Mouse (Mus musculus): ENCODE measurements at regions not wholly inside any gene's neighbourhood (a gene's known extent, or its start where the extent isn't known, plus 50 kb on each side); places are given as distances from the start of the nearest gene placed in this dataset.

DNA sequence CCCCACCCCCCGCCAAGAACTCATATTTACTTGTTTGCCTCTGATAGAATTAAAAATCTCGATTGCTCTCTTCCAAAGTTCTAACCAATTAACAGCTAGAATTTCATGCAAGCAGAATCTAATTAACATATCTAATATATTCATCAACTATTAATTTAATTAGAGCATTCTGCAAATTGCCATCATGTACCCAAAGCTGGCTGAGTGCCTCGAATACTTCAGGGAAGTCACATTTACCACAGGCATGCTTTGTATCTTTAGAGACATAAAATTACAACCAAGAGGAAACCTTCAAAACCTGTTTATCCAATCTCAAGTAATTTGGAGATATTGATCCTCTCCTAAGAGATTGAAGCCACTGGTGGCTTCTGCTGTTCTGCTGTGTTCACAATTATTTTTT is 401.6 kb upstream of the Nmur2 start:
- DNase-seq (ENCODE audit: low read depth), result no peak

DNA sequence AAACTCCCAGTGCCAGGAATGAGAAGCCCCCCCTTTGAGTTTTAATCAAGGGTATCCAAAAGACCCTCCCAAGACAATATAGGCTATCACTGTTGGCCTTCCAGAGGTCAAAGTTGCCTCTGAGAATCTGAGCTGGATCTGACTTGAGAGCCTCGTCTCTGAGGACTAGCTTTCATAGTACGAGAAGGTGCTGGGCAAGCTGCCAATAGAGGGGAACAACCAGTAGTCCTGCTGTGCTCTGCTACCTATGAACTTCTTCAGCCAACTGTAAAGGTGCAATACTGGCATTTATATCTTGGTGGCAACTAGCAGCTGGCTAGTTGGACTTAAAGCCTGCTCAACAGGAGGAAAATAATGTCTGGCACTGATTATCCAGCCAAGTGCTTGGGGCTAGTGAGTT is 400.3 kb upstream of the Nmur2 start:
- no peak for DNase-seq (ENCODE audit: low read depth)

DNA sequence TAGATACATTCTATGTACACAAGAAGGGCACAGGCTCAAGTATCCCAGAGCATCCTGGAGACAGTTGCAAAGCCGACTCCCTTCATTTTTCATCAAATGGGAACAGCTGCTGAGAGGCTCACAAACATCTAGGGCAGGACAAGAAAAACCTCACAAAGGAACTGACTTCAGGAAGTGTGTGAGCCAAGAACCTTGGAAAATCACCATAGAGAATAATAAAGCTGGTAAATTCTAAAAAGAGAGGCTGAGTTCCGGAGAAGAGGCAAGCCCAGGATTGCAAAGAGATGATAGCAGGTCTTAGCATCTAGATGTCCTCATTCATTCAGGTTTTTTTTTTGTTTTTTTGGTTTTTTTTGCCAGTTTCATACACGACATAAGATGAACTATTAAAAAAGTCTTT is 390.3 kb upstream of the Nmur2 start:
- no peak for DNase-seq (ENCODE audit: low read depth)

DNA sequence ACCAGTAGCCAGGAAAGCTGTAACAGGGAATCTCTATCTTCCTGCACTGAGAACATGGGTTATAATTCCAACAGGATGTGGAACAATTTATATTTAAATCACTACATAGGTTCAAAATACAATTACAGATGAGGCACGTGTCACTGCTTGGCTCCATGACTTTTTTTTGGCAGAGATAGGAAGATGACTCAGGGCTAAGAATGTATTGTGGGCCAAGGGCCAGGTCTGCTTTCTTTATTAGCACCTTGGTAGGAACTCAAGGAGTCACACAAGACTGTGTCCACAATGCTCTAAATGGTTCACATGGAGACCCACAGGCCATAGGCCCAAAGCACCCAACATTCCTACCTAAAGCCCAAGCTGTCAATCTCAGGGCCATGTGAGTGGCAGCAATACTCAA is 344.0 kb upstream of the Nmur2 start:
- no peak for DNase-seq (ENCODE audit: low read depth)

DNA sequence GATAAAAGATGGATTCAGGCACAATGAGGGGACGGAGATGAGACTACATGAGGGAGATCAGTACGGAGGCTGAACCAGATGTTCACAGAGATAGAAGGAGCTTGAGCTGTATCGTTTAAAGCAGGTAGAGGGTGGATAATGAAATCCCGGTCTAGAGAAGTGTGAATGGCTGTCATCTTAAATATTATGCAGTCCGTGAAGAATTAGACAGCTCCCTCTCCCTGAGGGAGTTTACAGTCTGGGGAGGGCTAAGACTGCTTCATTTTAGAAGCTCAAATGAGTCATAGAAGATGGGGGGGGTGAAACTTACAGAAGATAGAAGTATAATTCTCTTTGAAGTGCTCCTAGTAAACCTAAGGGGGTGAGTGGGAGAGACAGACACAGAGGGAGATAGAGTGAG is 336.7 kb upstream of the Nmur2 start:
- no peak for DNase-seq (ENCODE audit: low read depth)

DNA sequence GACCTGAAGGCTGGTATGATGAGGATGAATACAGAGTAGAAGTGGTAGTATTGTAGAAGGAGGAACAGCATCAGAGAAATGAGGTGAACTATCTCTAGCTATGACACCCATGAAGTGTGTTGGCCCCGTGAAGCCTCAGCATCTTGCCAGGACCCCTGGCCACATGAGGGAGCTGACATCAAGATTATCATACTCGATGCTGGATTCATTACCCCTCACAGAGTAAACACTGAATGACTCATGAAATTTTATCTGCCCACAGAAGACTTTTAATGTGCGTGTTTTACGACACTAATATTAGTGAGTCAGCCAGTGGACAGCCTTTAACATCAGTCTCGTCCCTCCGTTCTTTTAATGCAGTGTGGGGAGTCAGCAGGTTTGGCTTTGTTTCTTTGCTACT is 333.5 kb upstream of the Nmur2 start:
- no peak for DNase-seq (ENCODE audit: low read depth)

DNA sequence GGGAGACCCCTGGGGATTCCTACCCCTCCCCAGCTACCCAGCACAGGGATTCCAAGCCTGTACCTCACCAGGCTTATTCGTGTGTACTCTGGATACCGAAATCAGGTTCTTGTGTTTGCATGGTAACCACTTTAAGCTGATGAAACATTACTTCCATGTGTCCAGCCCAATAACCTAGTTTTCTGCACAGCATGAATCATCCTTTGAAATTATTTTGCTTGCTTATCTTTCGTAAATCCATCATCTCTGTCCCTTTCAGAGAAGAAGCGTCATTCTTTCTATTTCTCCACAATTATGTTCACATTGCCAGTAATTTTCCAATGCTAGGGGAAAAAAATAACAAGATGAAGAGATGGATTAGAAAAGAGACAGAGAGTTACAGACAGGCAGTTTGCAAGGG is 332.8 kb upstream of the Nmur2 start:
- DNase-seq (ENCODE audit: low read depth), result no peak

DNA sequence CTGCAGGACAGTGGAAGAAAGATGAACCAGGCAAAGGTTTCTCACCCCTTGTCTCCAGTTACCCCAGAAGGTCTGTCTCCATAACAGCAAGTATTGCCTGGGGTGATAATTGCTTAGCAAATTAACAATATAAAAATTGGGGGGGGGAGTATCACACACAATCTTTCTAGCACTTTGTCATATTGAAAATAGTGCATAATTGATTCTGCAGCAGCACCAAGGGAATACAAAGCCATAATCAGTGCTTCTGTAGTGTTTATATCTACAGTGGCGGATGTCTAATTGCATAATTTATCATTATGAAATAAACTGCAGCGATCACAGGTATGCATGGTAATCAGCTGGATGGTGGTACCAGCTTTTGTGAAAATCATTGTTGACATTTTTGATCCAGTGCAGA is 316.9 kb upstream of the Nmur2 start:
- DNase-seq (ENCODE audit: low read depth), result no peak

DNA sequence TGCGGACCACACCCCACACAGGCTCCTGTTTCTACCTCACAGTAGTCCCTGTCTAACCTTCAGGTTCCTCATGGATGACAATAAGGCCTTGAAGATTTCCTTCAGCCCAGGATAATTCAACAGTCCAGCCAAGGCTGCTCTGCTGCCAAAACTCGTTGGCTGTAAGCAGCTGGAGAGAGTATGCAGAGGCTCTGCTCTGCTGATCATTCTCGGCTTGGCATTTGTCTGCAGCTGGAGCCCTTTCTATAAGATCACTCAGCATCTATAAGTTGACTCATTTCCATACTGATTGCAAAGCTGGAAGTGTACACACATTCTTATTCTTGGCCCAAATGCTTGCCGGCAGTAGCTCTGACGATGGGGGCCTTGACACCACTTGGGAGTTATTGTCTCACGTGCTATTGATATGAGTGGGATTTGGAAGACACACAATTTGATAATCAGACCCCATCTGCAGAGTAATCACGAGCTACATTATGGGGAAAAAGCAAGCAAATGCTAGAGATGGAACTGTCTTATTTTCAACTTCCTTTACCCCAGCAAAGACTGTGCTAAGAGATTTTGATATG is 311.1 kb upstream of the Nmur2 start:
- DNase-seq (ENCODE audit: low read depth), result no peak

DNA sequence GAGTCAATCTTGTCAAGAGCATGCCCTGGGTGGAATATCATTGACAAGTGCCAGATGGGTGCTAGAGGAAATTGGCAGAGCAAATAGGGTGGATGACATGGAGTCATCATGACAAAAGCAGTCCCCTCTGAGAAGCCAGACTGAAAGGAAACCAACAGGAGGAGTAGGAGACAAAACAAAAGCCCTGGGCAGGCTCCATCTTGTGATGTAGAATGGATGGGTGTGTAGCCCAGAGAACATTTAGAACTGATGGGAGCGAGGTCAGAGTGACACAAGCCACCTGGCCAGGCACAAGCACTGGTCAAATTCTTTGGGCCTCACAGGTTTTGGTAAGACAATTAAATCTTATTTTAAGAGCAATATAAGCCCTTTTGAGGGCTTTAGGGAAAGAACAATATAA is 310.4 kb upstream of the Nmur2 start:
- DNase-seq (ENCODE audit: low read depth), result no peak

DNA sequence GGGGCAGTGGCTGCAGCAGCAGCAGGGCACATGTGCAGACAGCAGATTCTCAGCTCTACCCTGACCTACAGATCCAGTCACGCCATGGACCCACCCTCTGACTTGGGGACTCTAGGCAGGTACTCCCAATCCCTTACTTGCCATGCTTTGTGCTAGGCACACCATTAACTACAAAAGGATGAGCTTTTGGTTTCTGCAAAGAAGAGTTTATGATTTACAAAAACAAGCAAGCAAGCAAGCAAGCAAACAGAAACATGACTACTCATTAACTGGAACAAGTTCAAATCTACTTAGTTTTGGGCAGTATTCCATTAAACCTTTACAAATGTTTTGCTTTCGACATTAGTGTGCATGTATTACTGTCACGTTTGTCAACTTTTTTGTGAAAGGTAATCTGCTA is 309.0 kb upstream of the Nmur2 start:
- DNase-seq (ENCODE audit: low read depth), result no peak

DNA sequence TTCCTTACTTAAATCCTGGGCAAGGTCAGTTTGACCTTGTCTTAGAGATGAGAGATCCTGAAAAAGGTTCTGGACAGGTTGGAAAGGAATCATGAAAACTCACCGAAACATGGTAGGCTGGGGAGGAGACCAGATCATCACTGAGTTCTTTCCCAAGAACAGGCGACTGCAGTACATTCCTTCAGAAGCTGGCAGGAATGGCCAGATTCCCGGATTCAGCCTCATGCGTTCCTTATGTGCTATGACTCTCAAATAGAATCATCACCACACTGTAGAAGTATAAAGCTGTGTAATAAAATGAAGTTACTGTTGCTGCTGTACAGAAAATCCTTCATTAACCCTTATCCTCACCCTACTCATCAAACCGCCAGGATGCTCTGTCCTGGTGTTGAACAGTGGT is 307.6 kb upstream of the Nmur2 start:
- no peak for DNase-seq (ENCODE audit: low read depth)

DNA sequence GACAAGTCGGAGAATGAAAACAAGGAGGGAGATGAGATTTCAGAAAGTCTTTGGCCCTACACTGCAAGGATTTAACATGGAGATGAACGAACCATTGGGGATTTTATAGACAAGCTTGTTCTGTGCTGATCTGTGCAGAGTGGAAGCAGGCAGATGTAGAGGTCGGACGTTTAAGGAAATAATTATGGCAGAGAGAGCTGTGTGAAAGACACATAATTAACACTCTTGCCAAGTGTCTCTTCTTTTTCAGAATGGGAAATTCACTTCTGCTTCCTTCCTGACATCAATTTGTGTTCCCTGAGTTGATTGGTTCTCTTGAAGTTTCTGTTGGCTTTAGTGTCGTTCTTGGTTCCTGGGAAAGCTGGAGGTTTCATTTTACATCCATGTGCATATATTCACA is 302.3 kb upstream of the Nmur2 start:
- no peak for DNase-seq (ENCODE audit: low read depth)

DNA sequence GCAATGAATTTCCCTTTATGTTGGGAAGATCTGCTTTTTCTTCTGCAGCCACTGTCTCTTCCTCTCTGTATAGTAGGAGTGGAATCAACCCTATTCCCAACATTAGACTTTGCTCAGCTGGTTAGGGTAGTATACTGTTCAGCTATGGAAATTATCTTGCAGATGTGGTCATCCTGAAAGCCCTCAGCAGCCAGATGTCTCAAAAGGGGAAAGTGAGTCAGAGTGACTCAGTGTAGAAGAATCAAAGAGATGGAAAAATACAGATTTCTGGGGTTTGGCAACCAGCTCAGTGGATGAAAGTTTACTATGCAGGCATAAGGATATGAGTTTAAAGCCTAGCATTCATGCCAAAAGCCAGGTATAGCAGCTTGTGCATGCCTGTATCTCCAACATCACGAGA is 300.9 kb upstream of the Nmur2 start:
- no peak for DNase-seq (ENCODE audit: low read depth)

DNA sequence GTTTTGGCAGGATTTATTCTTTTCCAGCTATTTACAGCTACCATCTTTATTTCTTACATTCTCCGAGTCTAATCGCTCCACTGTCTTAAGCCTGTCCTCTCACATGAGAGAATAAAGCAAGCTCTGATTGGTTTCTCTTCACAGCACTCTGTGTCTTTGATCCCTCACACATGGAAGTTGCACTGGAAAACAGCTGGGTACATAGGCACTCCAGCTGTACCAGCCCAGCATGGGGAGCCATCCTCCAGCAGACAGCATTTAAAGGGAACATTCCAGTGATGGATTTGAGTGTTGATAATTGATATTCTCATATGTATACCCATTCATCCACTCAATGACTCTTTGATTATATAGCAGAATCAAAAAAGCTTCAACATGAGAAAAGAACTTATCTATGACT is 300.2 kb upstream of the Nmur2 start:
- no peak for DNase-seq (ENCODE audit: low read depth)

DNA sequence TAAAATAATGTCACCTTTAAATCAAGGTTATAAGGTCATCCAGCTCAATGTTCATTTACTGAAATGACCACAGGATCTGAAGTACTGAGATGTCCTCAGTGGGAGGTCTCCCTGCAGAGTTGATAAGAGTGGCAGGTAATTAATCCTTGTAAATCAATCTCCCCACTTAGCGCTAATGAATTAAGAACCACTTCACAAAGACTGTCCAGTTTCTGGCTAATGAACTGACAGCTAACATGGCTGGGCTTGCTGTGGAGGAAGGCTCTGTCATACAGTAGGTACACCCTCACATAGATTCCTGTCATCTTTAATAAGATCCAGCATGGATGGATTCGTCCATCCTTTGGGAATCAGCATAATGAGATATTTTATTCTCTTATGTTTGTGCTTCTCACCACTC is 297.7 kb upstream of the Nmur2 start:
- no peak for DNase-seq (ENCODE audit: low read depth)

DNA sequence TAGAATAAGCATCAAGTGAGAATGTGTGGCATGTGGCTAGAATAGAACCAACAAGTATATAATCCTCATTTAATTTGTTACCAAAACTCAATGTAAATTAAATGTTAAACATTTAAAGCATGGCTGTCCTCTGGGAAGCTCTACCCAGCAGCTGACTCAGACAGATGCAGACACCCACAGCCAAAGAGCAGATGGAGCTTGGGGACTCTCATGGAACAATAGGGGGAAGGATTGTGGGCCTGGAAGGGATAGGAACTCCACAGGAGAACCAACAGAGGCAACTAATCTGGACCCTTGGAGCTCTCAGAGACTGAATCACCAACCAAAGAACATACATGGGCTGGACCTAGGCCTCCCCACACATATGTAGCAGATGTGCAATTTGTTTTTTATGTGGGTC is 295.1 kb upstream of the Nmur2 start:
- DNase-seq (ENCODE audit: low read depth), result no peak

DNA sequence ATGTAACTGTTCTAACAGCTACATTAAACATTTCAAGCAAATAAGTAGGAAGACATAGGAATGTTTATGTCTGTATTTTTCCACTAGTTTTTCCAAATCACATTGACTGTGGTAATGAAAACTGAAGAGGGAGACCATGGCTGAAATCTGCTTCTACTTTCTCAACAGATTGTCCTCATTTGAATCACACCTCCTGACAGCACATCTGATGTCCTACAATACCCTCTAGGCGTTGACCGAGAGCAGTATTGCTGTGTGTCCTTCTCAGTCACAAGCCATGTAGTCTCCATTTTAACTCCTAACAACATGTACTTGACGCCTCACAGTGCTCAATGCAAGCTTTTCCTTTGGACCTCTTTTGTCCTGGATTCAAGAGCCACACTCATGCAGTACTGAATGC is 279.5 kb upstream of the Nmur2 start:
- no peak for DNase-seq (ENCODE audit: low read depth)

DNA sequence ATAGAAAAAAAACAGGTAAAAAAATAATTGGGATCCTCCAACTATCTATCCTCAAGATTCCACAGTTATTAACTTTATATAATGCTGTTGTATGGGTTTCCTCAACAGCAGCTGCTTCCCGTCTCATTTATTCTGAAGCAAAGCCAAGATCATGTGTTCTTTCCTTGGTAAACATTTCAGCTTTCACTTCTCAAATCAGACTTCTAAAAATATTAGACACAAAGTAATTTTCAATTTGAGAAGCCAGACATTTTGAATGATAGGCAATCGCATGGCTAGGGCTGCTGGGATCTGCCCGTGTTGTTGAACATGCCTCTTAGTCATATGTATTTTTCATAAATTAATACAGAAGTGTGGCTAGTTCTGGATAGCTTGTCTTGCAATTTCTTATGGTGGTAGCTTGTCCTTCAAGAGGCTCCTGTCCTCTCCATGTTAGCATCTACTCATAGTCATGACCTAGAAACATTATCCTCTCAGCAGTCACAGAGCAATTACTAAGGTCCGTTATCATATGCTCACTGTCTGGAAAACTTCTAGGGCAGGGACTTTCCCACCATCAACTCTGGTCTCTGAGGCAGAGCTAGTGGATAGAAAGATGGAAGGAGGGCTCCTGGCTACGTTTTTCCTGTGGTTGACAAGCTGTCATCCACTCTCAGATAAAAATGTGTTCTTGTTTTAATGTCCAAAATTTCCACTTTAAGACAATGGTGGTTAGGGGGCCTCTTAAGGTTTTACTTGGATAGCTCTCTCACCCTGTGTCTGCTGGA is 274.6 kb upstream of the Nmur2 start:
- DNase-seq (ENCODE audit: low read depth), result no peak

DNA sequence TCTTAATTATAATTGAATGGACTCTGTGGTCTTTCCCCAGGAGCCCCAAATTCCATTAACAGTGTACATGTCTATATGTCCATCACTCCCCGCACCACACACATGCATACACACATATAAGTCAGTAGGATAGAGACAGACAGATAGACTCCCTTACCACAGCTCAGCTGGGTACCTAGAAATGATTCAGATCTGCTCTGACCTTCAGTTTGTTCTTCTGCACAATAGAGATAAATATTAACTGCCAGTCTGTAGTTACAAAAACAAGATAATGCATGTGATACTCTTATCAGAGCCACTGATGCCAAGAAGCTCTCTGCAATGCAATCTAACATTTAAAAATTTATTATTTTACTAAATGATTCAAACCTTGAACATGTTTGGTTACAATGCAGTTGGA is 268.7 kb upstream of the Nmur2 start:
- DNase-seq (ENCODE audit: low read depth), result no peak

DNA sequence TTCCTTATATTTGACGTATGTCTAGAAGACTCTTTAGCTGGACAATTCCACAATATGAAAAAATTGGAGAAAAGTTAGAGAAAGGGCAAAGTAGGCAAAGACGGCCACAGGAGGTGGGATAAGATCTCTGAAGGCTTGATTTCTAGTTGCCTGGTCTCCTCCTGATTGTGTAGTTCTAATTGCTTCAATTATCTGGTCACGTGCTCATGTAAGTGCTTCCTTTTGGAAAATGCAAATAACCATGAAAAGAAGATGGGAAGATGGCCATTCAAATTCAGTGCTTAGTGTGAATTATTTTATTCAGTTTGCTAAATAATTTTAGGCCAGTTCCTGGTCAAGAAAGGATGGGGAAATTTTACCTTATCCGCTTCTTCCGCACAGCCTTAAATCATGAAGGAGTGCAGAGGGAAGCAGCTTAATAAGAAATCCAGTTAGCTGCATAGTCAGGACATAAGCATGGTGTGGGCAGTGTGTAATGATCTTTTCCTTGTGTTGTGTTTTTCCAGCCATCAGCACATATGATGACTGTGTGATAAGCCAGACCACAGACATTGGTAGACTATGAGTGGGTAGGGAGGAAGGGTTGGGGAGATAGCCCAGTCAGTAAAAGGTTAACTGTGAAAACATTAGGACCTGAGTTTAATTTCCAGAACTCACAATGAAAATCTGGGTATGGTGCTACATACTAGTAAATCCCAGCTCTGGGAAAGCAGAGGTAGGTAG is 267.7 kb upstream of the Nmur2 start:
- no peak for DNase-seq (ENCODE audit: low read depth)

DNA sequence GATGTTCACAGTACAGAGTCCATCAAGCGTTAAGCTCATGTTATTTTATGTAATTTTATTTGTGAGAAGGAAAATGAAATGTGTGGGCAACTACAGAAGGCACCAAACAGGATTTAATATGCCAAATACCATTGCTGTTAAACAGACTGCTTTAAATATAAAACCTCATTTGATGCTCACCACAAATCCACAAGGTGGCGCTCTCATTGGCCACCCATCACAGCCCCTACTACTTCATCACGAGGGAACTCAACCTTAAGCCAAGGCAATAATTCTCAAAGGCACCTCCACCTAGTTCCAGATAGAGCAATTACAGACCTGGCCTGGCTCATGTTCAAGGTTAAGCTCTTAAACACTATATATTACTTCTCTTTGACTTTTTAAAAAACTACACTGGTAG is 266.2 kb upstream of the Nmur2 start:
- no peak for DNase-seq (ENCODE audit: low read depth)

DNA sequence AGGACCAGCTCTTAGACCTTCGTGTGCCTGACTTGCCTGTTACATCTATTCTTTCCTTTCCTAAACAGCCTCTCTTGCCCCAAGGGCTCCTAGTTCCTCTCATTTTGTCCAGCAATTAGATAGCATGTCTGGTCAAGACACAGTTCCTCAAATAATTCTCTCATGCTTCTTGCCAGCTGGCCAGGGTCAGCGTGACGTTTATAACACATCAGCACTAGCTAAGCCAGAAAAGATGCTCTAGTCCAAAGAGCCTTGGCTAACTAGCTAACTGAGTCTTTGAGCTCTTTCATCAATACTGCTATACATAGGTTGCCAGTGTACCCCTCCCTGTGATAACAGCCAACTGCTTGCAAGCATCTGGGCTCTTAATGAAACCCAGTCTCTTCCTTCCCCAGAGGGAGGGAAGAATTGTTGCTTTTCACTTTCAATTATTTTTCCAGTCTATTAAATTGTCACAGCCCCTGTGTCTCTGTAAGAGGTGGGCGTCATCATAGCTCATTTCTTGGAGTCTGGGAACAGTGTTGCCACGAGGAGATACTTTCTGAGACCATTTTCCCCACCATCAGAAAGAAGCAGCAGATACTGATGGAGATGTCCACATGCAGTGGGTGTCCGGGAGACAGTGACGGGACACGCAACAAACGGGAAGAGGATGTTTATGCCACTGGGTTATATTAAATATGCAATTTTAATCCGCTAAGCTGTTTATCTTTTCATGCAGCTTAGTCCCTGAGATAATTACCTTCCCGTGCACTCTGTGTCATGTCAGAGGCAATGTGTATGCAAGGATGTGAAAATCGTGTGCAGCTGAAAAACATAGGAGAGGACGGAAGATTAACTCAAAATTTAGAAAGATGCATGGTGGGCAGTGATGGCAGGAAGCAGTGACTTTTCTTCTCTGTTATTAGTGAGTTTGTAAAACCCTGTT is 250.1 kb upstream of the Nmur2 start:
- no peak for DNase-seq (ENCODE audit: low read depth)

All from induced T-regulatory cell, adult 2 months (primary cell).